Mouse (Mus musculus): ENCODE measurements at regions not wholly inside any gene's neighbourhood (a gene's known extent, or its start where the extent isn't known, plus 50 kb on each side); places are given as distances from the start of the nearest gene placed in this dataset.

- 79% methylated on average over 8 of the region's 8 CpGs for WGBS
- Histone ChIP-seq H3K4me1 (replicated peaks) (peaks cover 13% of the 10 kb centered on the region; the same call in 1 of the 2 replicates), H3K36me3 (no peaks in the 10 kb centered on the region), H3K9ac (replicated peaks) (no peak overlapping the region), H3K9me3 (no peaks in the 10 kb centered on the region), H3K4me3 (replicated peaks) (no peak overlapping the region), H3K27ac (no peak overlapping the region), H3K27me3 (no peaks in the 10 kb centered on the region), H3K4me2 (replicated peaks) (no peak overlapping the region)
- no peak for ATAC-seq
Observed at GRCm38 (mm10) chr10:91734691-91735090, 553.6 kb upstream of the Tmpo start.

DNA sequence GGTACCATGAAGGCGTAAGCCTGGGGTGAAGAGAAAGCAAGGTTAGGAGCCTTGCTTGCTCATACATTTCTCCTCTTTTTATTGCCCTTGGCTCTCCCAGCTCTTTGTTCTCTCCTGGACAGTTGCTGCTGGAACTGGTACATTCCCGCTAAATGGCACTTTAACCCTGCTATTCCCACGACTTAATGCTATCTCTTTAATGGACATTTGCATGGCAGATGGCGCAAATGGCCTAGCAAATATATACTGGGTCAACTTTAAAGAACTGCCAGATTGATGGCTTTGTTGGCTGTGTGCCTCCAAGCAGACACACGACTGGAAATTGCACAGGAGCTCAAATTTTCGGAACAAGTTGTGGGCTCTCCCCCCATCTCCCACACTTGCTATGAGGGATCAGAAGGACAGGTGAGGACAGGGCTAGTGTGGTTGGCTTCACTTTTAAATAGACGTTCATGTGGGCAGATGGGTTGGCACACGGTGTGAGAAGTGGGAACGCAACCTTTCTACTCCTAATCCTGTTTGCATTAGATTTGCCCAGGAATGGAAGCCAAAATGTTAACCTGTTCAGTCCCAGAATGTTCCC, 551.0 kb upstream of the Tmpo start:
- H3K4me1 ChIP-seq (replicated peaks): peaks cover 13% of the 10 kb centered on the region; the same call in 1 of the 2 replicates
- no peak overlapping the region for H3K4me3 ChIP-seq (replicated peaks)
- H3K27me3 ChIP-seq: no peaks in the 10 kb centered on the region
- no peaks in the 10 kb centered on the region for H3K9me3 ChIP-seq
- H3K36me3 ChIP-seq: no peaks in the 10 kb centered on the region
- 72% methylated on average over 9 of the region's 9 CpGs for WGBS
- H3K27ac ChIP-seq: no peak overlapping the region
- H3K4me2 ChIP-seq (replicated peaks): no peak overlapping the region
- no peak for ATAC-seq
- H3K9ac ChIP-seq (replicated peaks): no peak overlapping the region

- no peak for ATAC-seq
- H3K27ac ChIP-seq: peak overlapping the region; percentile 35; the same call in 1 of the 2 replicates
- no peak overlapping the region for H3K4me3 ChIP-seq (replicated peaks)
- H3K27me3 ChIP-seq: no peaks in the 10 kb centered on the region
- H3K4me1 ChIP-seq (replicated peaks): peaks cover 10% of the 10 kb centered on the region; the same call in 1 of the 2 replicates
- H3K36me3 ChIP-seq: no peaks in the 10 kb centered on the region
- H3K4me2 ChIP-seq (replicated peaks): no peak overlapping the region
- H3K9ac ChIP-seq (replicated peaks): no peak overlapping the region
- 56% methylated on average over 6 of the region's 6 CpGs for WGBS
- H3K9me3 ChIP-seq: no peaks in the 10 kb centered on the region
Observed at GRCm38 (mm10) chr10:91730062-91730461, 548.9 kb upstream of the Tmpo start.

GRCm38 (mm10) chr10:91719561-91720371, 538.7 kb upstream of the Tmpo start:
- Histone ChIP-seq H3K9me3 (no peaks in the 10 kb centered on the region), H3K4me1 (replicated peaks) (peaks cover 10% of the 10 kb centered on the region), H3K27me3 (no peaks in the 10 kb centered on the region), H3K27ac (no peak overlapping the region), H3K36me3 (no peaks in the 10 kb centered on the region), H3K4me2 (replicated peaks) (no peak overlapping the region), H3K9ac (replicated peaks) (no peak overlapping the region), H3K4me3 (replicated peaks) (no peak overlapping the region)
- WGBS: 81% methylated on average over 9 of the region's 9 CpGs
- peak; percentile 82 for ATAC-seq

GRCm38 (mm10) chr10:91716604-91717003, 535.5 kb upstream of the Tmpo start:
- no peaks in the 10 kb centered on the region for H3K9me3 ChIP-seq
- H3K27me3 ChIP-seq: no peaks in the 10 kb centered on the region
- H3K36me3 ChIP-seq: no peaks in the 10 kb centered on the region
- H3K4me1 ChIP-seq (replicated peaks): peaks cover 5% of the 10 kb centered on the region; the same call in 1 of the 2 replicates
- H3K27ac ChIP-seq: peak overlapping the region; percentile 63; the same call in 1 of the 2 replicates
- no peak overlapping the region for H3K4me3 ChIP-seq (replicated peaks)
- no peak for ATAC-seq
- WGBS: 65% methylated on average over 7 of the region's 7 CpGs
- no peak overlapping the region for H3K4me2 ChIP-seq (replicated peaks)
- H3K9ac ChIP-seq (replicated peaks): no peak overlapping the region

GRCm38 (mm10) chr10:91714648-91715047, 533.5 kb upstream of the Tmpo start:
- no peak overlapping the region for H3K4me2 ChIP-seq (replicated peaks)
- no peaks in the 10 kb centered on the region for H3K27me3 ChIP-seq
- no peak overlapping the region for H3K9ac ChIP-seq (replicated peaks)
- no peaks in the 10 kb centered on the region for H3K36me3 ChIP-seq
- H3K4me3 ChIP-seq (replicated peaks): no peak overlapping the region
- H3K9me3 ChIP-seq: no peaks in the 10 kb centered on the region
- H3K27ac ChIP-seq: no peak overlapping the region
- peaks cover 5% of the 10 kb centered on the region; the same call in 1 of the 2 replicates for H3K4me1 ChIP-seq (replicated peaks)
- 88% methylated on average over 3 of the region's 3 CpGs for WGBS
- no peak for ATAC-seq

GRCm38 (mm10) chr10:91713529-91713928, 532.4 kb upstream of the Tmpo start:
- H3K27me3 ChIP-seq: no peaks in the 10 kb centered on the region
- no peaks in the 10 kb centered on the region for H3K36me3 ChIP-seq
- no peak overlapping the region for H3K9ac ChIP-seq (replicated peaks)
- H3K4me2 ChIP-seq (replicated peaks): no peak overlapping the region
- 0 out of 2 replicates have a peak overlapping the region, but pooled peaks have one; percentile 30 for H3K27ac ChIP-seq
- no peak overlapping the region for H3K4me3 ChIP-seq (replicated peaks)
- no peaks in the 10 kb centered on the region for H3K9me3 ChIP-seq
- WGBS: 49% methylated on average over 7 of the region's 7 CpGs
- ATAC-seq: no peak
- H3K4me1 ChIP-seq (replicated peaks): peaks cover 5% of the 10 kb centered on the region; the same call in 1 of the 2 replicates

- H3K27ac ChIP-seq: no peak overlapping the region
- 78% methylated on average over 3 of the region's 3 CpGs for WGBS
- no peak for ATAC-seq
- H3K9me3 ChIP-seq: no peaks in the 10 kb centered on the region
- H3K36me3 ChIP-seq: no peaks in the 10 kb centered on the region
- no peak overlapping the region for H3K4me2 ChIP-seq (replicated peaks)
- no peaks in the 10 kb centered on the region for H3K27me3 ChIP-seq
- H3K4me1 ChIP-seq (replicated peaks): no peaks in the 10 kb centered on the region
- no peak overlapping the region for H3K4me3 ChIP-seq (replicated peaks)
- no peak overlapping the region for H3K9ac ChIP-seq (replicated peaks)
Observed at GRCm38 (mm10) chr10:91706816-91707215, 525.7 kb upstream of the Tmpo start.

DNA sequence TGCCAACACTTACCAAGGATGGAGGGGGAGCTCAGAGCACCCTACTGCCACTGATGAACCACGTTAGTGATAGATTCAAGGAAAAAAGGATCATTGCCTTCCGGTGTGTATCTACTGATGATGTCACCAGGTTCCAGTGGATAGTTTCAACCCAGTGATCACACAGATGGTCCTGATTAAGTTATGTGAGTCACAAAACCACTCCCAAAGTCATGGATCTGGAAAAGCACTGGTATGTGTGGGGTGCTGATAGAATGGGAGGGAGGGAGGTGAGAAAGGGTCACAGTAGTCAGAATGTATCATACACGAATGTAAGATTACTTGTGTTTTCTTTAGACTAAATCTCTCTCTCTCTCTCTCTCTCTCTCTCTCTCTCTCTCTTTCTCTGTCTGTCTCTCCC, 523.6 kb upstream of the Tmpo start:
- Histone ChIP-seq H3K9ac (replicated peaks) (no peak overlapping the region), H3K4me3 (replicated peaks) (no peak overlapping the region), H3K4me2 (replicated peaks) (no peak overlapping the region), H3K36me3 (no peaks in the 10 kb centered on the region), H3K27ac (no peak overlapping the region), H3K9me3 (no peaks in the 10 kb centered on the region), H3K4me1 (replicated peaks) (no peaks in the 10 kb centered on the region), H3K27me3 (no peaks in the 10 kb centered on the region)
- no peak for ATAC-seq
- WGBS: 79% methylated on average over 3 of the region's 3 CpGs

- whole genome bisulfite sequencing: 80% methylated on average over 3 of the region's 3 CpGs
- Histone ChIP-seq H3K4me2 (replicated peaks) (no peak overlapping the region), H3K27ac (no peak overlapping the region), H3K27me3 (no peaks in the 10 kb centered on the region), H3K4me3 (replicated peaks) (no peak overlapping the region), H3K9me3 (no peaks in the 10 kb centered on the region), H3K4me1 (replicated peaks) (no peaks in the 10 kb centered on the region), H3K36me3 (no peaks in the 10 kb centered on the region), H3K9ac (replicated peaks) (no peak overlapping the region)
- no peak for ATAC-seq
Observed at GRCm38 (mm10) chr10:91701822-91702221, 520.7 kb upstream of the Tmpo start.

- Histone ChIP-seq H3K27ac (peak overlapping the region; percentile 89), H3K36me3 (no peaks in the 10 kb centered on the region), H3K9ac (replicated peaks) (0 out of 2 replicates have a peak overlapping the region, but pooled peaks have one; percentile 14), H3K4me3 (replicated peaks) (no peak overlapping the region), H3K27me3 (no peaks in the 10 kb centered on the region), H3K4me1 (replicated peaks) (peaks cover 30% of the 10 kb centered on the region), H3K4me2 (replicated peaks) (peak overlapping the region; percentile 26), H3K9me3 (no peaks in the 10 kb centered on the region)
- 12% methylated on average over 8 of the region's 8 CpGs for WGBS
- ATAC-seq: peak; percentile 61; the same call in 1 of the 2 replicates
Observed at GRCm38 (mm10) chr10:91686082-91686618, 505.0 kb upstream of the Tmpo start.

Data from midbrain, embryonic 13.5 days (tissue).